Mouse (Mus musculus) yolk sac, embryonic 10.5 days (tissue): ENCODE measurements around the gene Actr5.

Experiments
- DNase-seq: peaks from one replicate; pipeline ENCODE4 v3.0.0-alpha.2; 2017; ENCODE audit warnings: low spot score

The Actr5 gene

DNA sequence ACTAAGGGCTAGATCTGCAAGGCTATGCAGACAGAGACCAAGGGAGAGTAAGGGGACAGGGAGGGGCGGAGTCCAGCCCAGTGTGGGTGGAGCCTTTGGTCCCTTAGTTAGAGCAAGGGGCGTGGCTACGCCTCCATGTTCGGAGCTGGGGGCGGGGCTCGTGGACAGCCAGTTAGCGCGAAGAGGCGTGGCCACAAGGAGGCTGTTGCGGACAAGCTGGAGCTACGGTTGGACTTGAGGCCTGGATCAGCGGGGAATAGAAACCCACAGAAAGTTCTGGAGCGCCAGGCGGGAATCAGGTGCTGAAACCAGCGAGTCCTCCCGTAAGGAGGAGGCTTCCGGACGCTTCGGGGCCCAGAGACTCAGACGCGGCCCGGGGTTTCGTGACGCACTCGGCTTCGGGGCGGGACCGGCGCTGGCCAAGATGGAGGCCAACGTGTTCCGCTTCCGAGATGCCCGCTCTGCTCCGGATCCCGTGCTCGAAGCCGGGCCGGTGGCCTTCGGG, at the start of gene Actr5:
Gene Actr5 (plus strand): TSS at position 171 of the 505 bp plus-strand sequence.
- peak; percentile 96 for DNase-seq

- DNase-seq = no peak
Observed at GRCm38 (mm10) chr2:158579979-158580378, 44.7 kb upstream of the Actr5 start.

DNA sequence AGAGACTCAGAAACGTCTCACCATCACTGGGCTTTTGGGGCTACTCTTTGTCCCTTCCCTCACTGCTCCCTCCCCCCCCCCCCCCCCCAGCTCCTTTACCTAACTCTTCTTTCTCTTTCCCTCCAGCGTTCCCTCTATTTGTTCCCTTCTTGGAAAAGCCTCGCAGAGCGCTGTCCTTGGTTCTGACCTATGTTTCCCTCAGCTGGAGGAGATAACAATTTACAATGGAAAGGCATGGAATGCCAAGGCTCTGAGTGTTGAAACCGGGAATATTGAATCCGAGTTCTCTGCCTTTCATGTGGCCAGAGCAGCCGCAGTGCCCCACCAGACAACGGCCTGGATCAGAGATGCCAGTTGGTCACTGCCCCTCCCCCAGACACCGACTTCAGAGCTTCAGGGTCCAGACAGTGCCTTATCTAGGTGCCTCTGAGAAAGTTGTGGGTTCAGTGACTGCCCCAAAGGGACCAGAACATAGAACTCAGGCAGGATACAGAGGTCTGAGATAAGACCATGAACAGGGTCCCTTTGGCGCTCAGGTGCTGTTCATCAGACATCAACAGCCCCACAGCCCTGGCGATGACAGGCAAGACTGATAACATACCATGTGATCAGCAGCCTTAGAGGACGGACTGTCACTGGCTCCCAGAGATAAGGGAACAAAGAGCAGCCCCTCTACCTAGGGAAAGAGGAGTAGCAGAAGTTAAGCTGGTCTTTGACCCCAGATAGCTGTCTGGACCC, 39.9 kb upstream of the Actr5 start:
- peak; percentile 61 for DNase-seq

GRCm38 (mm10) chr2:158588524-158589271, 36.0 kb upstream of the Actr5 start:
- DNase-seq = no peak

DNA sequence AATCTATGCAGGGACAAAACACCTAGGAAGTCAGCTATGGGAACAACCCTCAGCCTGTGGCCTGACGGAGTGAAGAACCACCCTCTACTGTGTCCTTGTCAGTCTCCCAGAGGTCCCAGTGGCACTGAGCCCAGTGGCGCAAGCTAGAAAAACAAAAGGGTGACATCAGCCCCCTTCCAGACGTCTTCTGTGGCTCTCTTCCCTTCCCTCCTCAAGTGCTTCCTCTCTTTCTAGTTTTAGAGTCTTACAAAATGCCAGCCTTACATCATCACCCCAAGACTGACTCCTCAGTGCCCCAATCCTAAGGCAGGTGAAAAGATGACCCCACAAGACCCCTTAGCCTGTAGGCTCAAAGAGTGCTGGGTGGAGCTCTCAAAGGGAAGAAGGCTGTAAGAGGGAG, 34.2 kb upstream of the Actr5 start:
- DNase-seq = no peak

DNA sequence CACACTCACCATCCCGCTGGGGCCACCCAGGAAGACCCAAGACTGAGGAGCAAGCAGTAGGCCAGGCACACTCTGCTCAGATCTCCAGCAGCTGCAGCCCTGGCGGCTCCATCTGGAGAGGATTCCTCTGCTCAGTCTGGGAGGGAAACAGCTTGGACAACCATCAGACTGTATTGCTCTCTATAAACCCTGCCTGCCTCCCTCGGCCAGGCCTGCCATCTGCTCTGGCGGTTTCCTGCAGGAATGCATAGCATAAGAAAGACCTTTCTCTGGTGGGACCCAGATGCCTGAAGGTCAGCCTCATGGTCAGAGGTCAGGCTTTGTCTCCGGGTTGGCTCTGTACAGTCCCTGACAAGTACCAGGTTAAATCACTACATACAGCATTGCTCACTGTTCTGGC, 33.4 kb upstream of the Actr5 start:
- DNase-seq = no peak

DNA sequence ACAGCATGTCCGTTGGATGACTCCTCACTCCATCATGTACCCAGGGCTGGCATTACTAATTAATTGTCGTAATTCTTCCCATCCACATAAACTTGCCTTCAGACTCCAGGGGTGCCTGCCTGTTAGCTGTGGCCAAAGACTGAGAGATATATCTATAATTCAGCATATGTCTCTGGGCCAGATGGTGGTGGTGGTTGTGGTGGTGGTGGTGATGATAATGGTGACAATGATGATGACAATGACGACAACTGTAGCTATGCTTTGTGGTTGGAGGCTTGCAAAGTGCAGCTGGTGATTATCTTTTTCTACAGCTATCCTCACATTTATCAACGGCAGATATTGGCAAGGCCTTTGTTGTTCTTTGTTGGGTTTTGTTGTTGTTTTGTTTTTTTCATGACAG, 31.3 kb upstream of the Actr5 start:
- DNase-seq = no peak

DNA sequence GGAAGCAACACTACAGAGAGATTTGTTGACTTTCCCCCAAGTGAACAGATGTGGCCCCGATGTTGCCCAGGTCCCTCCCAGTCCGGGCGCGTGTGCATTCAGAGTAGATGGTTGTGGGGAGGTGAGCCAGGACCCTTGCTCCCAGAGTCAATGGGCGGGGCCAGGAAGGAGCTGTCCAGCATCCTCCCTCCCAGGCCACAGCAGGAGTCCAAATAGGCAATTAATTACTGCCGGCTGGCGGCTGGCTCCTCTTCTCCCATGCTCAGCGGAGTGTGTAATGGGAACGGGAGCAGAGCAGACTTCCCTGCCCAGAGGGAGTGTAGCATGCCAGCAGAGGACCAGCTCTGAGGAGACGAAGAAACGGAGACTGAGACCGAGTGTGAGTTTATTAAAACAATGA, 29.6 kb upstream of the Actr5 start:
- peak; percentile 55 for DNase-seq

GRCm38 (mm10) chr2:158595577-158595976, 29.1 kb upstream of the Actr5 start:
- DNase-seq = no peak

GRCm38 (mm10) chr2:158596803-158597202, 27.9 kb upstream of the Actr5 start:
- DNase-seq = no peak

GRCm38 (mm10) chr2:158600517-158600916, 24.2 kb upstream of the Actr5 start:
- no peak for DNase-seq

- no peak for DNase-seq
Observed at GRCm38 (mm10) chr2:158601326-158601725, 23.4 kb upstream of the Actr5 start.

GRCm38 (mm10) chr2:158602663-158603062, 22.0 kb upstream of the Actr5 start:
- DNase-seq = no peak

- DNase-seq = no peak
Observed at GRCm38 (mm10) chr2:158606511-158606964, 18.1 kb upstream of the Actr5 start.

DNA sequence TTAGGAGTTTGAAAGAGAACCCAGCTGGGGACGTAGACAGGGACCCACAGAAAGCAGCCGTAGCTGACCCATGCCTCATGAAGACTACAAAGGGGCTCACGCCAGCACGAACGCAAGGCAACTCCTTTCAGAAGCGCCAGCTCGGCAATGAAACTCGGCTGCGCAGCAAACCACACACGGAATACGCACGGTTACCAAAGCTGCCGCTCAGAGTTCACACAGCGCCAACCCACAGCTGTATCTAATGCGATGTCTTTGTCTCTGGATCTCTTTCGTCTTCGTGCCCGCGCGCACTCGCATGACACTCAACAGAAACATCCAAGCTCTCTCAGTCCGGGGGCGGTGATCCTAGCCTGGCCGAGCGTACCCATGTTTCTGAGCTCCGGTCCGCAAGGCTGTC, 15.0 kb upstream of the Actr5 start:
- no peak for DNase-seq

GRCm38 (mm10) chr2:158610488-158611325, 14.0 kb upstream of the Actr5 start, which contains the start of gene Slc32a1:
Slc32a1 (plus strand) TSS chr2:158610767.
- no peak for DNase-seq

DNA sequence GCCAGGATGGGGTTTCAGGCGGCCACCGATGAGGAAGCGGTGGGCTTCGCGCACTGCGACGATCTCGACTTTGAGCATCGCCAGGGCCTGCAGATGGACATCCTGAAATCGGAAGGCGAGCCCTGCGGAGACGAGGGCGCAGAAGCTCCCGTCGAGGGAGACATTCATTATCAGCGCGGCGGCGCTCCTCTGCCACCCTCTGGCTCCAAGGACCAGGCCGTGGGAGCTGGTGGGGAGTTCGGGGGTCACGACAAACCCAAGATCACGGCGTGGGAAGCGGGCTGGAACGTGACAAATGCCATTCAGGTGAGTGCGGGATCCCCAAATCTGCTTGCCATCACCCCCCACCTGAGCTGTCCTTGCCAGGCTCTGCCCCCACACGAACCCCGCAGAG, 13.4 kb upstream of the Actr5 start:
- DNase-seq = no peak

GRCm38 (mm10) chr2:158611726-158612670, 12.7 kb upstream of the Actr5 start:
- peak; percentile 35 for DNase-seq

DNA sequence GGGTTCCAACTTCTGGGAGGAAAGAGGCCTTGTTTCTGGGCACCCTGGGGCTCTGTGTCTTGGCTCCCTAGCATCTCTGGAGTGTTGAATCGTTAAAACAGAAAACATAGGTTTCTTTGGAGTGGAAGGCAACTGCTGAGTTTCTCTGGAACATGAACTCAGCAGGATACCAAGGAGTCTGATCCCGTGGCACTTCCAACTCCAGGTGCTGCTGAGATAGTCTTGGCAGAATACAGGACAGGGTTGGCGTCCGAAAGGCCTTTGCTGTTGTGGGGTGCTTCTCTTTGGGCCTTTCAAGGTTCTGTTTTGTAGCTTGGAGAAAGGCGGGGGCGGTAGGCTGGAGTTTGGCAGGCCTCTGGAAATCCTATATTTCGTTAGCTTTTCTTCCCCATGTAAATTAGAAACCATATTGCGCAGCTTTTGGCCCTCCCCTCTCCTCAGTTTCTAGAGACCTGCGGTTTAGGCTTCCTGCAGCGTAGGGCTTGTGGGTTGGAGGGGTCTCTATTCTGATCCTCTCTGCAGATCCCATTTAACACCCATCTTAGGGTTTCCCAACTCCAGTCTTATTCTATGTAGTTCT, 11.9 kb upstream of the Actr5 start:
- no peak for DNase-seq

DNA sequence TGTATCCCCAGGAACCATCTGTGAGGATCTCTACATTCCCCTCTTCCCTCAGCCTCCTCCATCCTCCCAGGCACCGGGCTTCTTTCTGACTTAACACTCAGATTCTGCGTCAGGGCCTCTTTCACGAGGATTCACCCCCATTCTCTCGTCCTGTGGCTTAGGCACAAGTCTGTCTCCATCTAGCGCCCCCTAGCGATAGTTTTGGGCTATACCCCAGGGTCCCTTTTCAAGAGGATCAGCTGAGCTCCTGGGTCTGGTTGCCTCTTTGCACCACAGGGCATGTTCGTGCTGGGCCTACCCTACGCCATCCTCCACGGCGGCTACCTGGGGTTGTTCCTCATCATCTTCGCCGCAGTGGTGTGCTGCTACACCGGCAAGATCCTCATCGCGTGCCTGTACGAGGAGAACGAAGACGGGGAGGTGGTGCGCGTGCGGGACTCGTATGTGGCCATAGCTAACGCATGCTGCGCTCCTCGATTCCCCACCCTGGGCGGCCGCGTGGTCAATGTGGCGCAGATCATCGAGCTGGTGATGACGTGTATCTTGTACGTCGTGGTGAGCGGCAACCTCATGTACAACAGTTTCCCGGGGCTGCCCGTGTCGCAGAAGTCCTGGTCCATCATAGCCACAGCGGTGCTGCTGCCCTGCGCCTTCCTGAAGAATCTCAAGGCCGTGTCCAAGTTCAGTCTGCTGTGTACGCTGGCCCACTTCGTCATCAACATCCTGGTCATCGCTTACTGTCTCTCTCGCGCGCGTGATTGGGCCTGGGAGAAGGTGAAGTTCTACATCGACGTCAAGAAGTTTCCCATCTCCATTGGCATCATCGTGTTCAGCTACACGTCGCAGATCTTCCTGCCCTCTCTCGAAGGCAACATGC, 10.9 kb upstream of the Actr5 start:
- DNase-seq = no peak
